Mouse (Mus musculus) limb, embryonic 13.5 days (tissue): ENCODE results near the gene Aplp1. TPM values are rescaled to one million over a fixed set of nuclear protein-coding genes. Genes with fewer than 3 reads are reported as not detected.

Experiments used
- ATAC-seq: fragments of 200-750 bp; cut with Nextera tagmentation; 2 replicates; pipeline ENCODE4 v1.8.0; 2017; ENCODE audit warnings: low read depth, moderate number of reproducible peaks, moderate TSS enrichment; ENCODE audit not compliant: low FRiP score
- H3K27ac ChIP-seq: fragments of 300-500 bp; sonication (generic); 2 replicates; pipeline ENCODE4 v1.5.1; 2015; ENCODE audit warnings: inconsistent platforms, mild to moderate bottlenecking, moderate library complexity
- H3K27me3 ChIP-seq: fragments of 300-500 bp; sonication (generic); 2 replicates; pipeline ENCODE4 v1.6.1; 2015; ENCODE audit warnings: mild to moderate bottlenecking, inconsistent platforms
- H3K36me3 ChIP-seq: fragments of 300-500 bp; sonication (generic); 2 replicates; pipeline ENCODE4 v1.6.1; 2015; ENCODE audit warnings: inconsistent platforms, mild to moderate bottlenecking, moderate library complexity
- H3K4me1 ChIP-seq: fragments of 300-500 bp; sonication (generic); 2 replicates; pipeline ENCODE4 v1.6.1; 2015; ENCODE audit warnings: inconsistent platforms
- H3K4me2 ChIP-seq: fragments of 300-500 bp; sonication (generic); replicated peaks from 2 replicates; pipeline ENCODE4 v1.6.1; 2015; ENCODE audit warnings: inconsistent platforms, mild to moderate bottlenecking, moderate library complexity
- H3K4me3 ChIP-seq: fragments of 300-500 bp; sonication (generic); 2 replicates; pipeline ENCODE4 v1.5.1; 2015; ENCODE audit warnings: moderate library complexity, mild to moderate bottlenecking, inconsistent platforms
- H3K9ac ChIP-seq: fragments of 300-500 bp; sonication (generic); 2 replicates; pipeline ENCODE4 v1.6.1; 2015; ENCODE audit warnings: mild to moderate bottlenecking, inconsistent platforms
- H3K9me3 ChIP-seq: fragments of 300-500 bp; sonication (generic); 2 replicates; pipeline ENCODE4 v1.6.1; 2016; ENCODE audit warnings: inconsistent platforms
- WGBS: fragments of 180-500 bp; shearing (Covaris S2); methylation state at CpG from one replicate; pipeline ENCODE4 v1.1.7; 2015; 5-methylcytosine and 5-hydroxymethylcytosine counted together
- polyA plus RNA-seq: library from polyadenylated mRNA; unstranded; fragments of >200 nt; fragmentation: Nextera tagmentation; extraction: Ambion mirVana; gene quantifications from 2 replicates; pipeline ENCODE4 v1.2.1, GENCODE M21; 2015

Gene Aplp1
- polyA plus RNA-seq, 1 experiment from 2014 or later = 44.2 TPM

DNA sequence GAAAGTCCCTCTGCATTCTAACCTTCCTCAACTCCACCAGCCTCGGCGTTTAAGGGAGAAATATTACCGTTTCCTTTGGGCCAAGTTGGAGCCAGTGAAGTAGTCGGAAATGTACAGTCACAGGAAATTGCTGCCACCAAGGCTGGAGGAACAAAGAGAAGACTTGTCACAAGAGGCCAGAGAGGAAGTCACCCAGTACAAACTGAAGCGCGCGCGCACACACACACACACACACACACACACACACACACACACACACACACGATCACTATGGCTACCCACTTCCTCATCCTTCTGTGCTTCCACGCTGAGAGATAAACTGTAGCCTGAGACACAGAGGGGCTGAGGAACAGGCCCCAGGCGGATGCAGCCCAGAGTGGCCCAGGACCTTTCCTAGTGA lies 51.0 kb downstream of the Aplp1 start:
- no peak overlapping the region for H3K4me2 ChIP-seq
- no peaks in the 10 kb centered on the region for H3K4me1 ChIP-seq
- no peaks in the 10 kb centered on the region for H3K9me3 ChIP-seq
- no peak overlapping the region for H3K9ac ChIP-seq
- no peaks in the 10 kb centered on the region for H3K36me3 ChIP-seq
- H3K4me3 ChIP-seq = no peak overlapping the region
- no peak overlapping the region for H3K27ac ChIP-seq
- no peak for ATAC-seq
- 57% methylated on average over 11 of the region's 11 CpGs for WGBS
- no peaks in the 10 kb centered on the region for H3K27me3 ChIP-seq

DNA sequence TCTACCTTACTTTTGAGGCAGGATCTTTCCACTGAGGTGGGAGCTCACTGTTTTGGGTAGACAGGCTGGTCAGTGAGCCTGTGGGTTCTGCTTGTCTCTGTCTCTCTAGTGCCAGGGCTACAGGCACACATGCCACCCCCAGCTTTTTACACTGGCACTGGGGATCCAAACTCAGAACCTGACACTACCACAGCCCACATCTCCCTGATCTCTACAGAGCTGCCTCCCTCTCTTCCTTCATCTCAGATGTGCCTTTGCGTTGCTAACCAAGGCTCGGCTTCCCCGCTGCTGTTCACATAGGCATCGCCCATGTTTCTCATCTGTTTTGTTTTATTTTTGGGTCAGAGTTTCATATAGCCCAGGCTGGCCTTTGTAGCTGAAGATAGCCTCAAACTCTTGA lies 51.7 kb downstream of the Aplp1 start:
- Histone ChIP-seq H3K27me3 (no peaks in the 10 kb centered on the region), H3K4me3 (no peak overlapping the region), H3K4me2 (no peak overlapping the region), H3K9ac (no peak overlapping the region), H3K27ac (0 out of 2 replicates have a peak overlapping the region, but pooled peaks have one; percentile 22), H3K36me3 (no peaks in the 10 kb centered on the region), H3K4me1 (no peaks in the 10 kb centered on the region), H3K9me3 (no peaks in the 10 kb centered on the region)
- 80% methylated on average over 4 of the region's 4 CpGs for WGBS
- ATAC-seq = no peak

DNA sequence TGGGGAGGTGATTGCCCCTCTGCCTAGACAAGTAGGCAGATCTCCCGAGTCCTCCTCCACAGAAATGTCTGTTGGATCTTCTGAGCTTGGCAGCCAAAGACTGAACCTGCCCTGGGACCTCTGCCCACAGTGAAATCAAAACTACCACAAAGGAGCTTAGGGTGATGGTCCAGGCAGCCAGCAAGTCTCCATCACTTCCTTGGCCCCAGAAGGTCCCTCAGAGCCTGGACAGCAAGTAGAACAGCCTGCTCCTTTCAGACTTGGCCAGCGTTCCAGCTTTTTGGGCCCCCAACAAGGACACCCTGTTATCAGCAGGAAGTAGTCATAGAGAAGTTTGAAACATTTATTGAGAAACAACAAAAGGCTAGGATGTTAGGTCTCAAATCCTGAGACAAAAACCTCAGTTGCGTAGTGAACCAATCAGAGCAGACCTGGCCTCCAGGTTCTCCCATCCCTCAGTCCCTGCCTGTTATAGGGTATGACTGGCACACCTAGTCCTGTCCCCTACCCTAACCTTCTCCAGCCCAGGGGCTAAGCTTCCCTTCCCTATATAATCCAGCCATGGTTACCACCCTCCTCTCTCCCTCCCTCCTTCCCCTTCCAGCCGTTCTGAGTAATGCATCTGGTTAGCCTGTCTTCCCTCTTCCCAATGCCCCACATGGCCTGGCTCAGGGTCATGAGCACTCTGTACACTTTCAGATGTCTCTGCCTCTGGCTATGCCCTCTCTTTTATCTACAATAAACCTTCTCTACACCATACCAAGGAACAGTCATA lies 52.4 kb downstream of the Aplp1 start:
- H3K27ac ChIP-seq = no peak overlapping the region
- H3K4me2 ChIP-seq = no peak overlapping the region
- WGBS = 69% methylated on average over 4 of the region's 4 CpGs
- H3K4me3 ChIP-seq = no peak overlapping the region
- no peak overlapping the region for H3K9ac ChIP-seq
- no peaks in the 10 kb centered on the region for H3K27me3 ChIP-seq
- H3K36me3 ChIP-seq = no peaks in the 10 kb centered on the region
- H3K9me3 ChIP-seq = no peaks in the 10 kb centered on the region
- no peaks in the 10 kb centered on the region for H3K4me1 ChIP-seq
- no peak for ATAC-seq

Other genes with a start within 250 kb of the Aplp1 start
- 94.9 and 100 TPM in 2 replicates for gene Capns1, start 246.7 kb downstream of the Aplp1 start, polyA plus RNA-seq
- 171 and 184 TPM in 2 replicates for gene Polr2i, start 213.6 kb downstream of the Aplp1 start, polyA plus RNA-seq
- gene Tbcb, start 213.3 kb downstream of the Aplp1 start, polyA plus RNA-seq = 219 and 220 TPM in 2 replicates
- 0.28 TPM in 1 of 2 replicates, not detected in the other for gene Ovol3, start 209.8 kb downstream of the Aplp1 start, polyA plus RNA-seq
- 0.28 and 0.48 TPM in 2 replicates for gene Thap8, start 165.4 kb downstream of the Aplp1 start, polyA plus RNA-seq
- 8.5 and 9.2 TPM in 2 replicates for gene Wdr62, start 165.1 kb downstream of the Aplp1 start, polyA plus RNA-seq
- 51.2 and 51.5 TPM in 2 replicates for gene Clip3, start 153.8 kb downstream of the Aplp1 start, polyA plus RNA-seq
- 94.2 and 99.2 TPM in 2 replicates for gene Alkbh6, start 136.8 kb downstream of the Aplp1 start, polyA plus RNA-seq
- gene Syne4, start 130.7 kb downstream of the Aplp1 start, polyA plus RNA-seq = 89.9 and 90.4 TPM in 2 replicates
- gene E130208F15Rik, start 123.8 kb downstream of the Aplp1 start, polyA plus RNA-seq = 0.95 and 1.2 TPM in 2 replicates
- 20.0 and 22.4 TPM in 2 replicates for gene Sdhaf1, start 121.6 kb downstream of the Aplp1 start, polyA plus RNA-seq
- gene Lrfn3, start 82.8 kb downstream of the Aplp1 start, polyA plus RNA-seq = 6.8 and 7.5 TPM in 2 replicates
- 29.7 and 32.7 TPM in 2 replicates for gene Tyrobp, start 31.8 kb downstream of the Aplp1 start, polyA plus RNA-seq
- 0.64 and 0.68 TPM in 2 replicates for gene Hcst, start 25.7 kb downstream of the Aplp1 start, polyA plus RNA-seq
- 1.3 and 2.0 TPM in 2 replicates for gene Nfkbid, start 23.8 kb downstream of the Aplp1 start, polyA plus RNA-seq
- 0.20 and 0.23 TPM in 2 replicates for gene Kirrel2, start 12.2 kb upstream of the Aplp1 start, polyA plus RNA-seq
- gene Nphs1, start 12.8 kb upstream of the Aplp1 start, polyA plus RNA-seq = 0.09 TPM in 2 replicates
- 0.32 TPM in 1 of 2 replicates, not detected in the other for gene Prodh2, start 48.1 kb upstream of the Aplp1 start, polyA plus RNA-seq
- gene Arhgap33, start 89.5 kb upstream of the Aplp1 start, polyA plus RNA-seq = 11.4 and 11.6 TPM in 2 replicates
- gene Hspb6, start 106.6 kb upstream of the Aplp1 start, polyA plus RNA-seq = 15.4 and 17.5 TPM in 2 replicates
- gene Proser3, start 106.8 kb upstream of the Aplp1 start, polyA plus RNA-seq = 13.9 TPM in 2 replicates
- gene Lin37, start 114.3 kb upstream of the Aplp1 start, polyA plus RNA-seq = 44.2 and 48.3 TPM in 2 replicates
- 81.3 and 91.1 TPM in 2 replicates for gene U2af1l4, start 117.8 kb upstream of the Aplp1 start, polyA plus RNA-seq
- gene Gm49396, start 117.8 kb upstream of the Aplp1 start, polyA plus RNA-seq = 13.8 and 14.1 TPM in 2 replicates
- gene Psenen, start 118.1 kb upstream of the Aplp1 start, polyA plus RNA-seq = 134 and 141 TPM in 2 replicates
- 3.2 and 4.9 TPM in 2 replicates for gene Igflr1, start 119.9 kb upstream of the Aplp1 start, polyA plus RNA-seq
- gene Kmt2b, start 143.2 kb upstream of the Aplp1 start, polyA plus RNA-seq = 11.0 and 12.6 TPM in 2 replicates
- 0.23 and 0.60 TPM in 2 replicates for gene Zbtb32, start 153.4 kb upstream of the Aplp1 start, polyA plus RNA-seq
- gene Upk1a, start 167.3 kb upstream of the Aplp1 start, polyA plus RNA-seq = 1.5 and 1.7 TPM in 2 replicates
- 766 and 797 TPM in 2 replicates for gene Cox6b1, start 180.6 kb upstream of the Aplp1 start, polyA plus RNA-seq
- not detected in 2 replicates for gene Etv2, start 190.3 kb upstream of the Aplp1 start, polyA plus RNA-seq
- gene Rbm42, start 204.8 kb upstream of the Aplp1 start, polyA plus RNA-seq = 127 and 130 TPM in 2 replicates
- gene Haus5, start 219.5 kb upstream of the Aplp1 start, polyA plus RNA-seq = 45.3 and 50.0 TPM in 2 replicates
- gene Pmis2, start 226.1 kb upstream of the Aplp1 start, polyA plus RNA-seq = not detected in 2 replicates